Mouse (Mus musculus) cerebellum, adult 9-10 months (tissue): ENCODE data around the gene Dmgdh.

Experiments used
- DNase-seq: peaks from one replicate; pipeline ENCODE4 v3.0.0; 2022

The Dmgdh gene

DNA sequence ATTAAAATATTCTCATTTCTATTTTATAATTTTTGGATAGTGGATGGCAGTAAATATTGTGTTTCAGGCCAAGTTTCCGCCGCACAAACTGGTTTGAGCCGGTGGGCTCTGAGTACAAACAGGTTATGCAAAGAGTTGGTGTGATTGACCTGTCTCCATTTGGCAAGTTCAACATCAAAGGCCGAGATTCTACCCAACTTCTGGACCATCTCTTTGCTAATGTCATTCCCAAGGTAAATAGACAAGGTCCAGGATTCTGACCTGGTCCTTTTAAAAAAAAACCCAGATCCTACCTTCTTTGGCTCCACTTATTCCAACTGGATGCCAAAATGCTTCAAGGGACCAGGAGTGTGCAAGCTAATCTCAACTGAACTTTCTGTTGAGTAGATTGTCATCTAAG lies 37.0 kb downstream of the Dmgdh start:
- DNase-seq: no peak

DNA sequence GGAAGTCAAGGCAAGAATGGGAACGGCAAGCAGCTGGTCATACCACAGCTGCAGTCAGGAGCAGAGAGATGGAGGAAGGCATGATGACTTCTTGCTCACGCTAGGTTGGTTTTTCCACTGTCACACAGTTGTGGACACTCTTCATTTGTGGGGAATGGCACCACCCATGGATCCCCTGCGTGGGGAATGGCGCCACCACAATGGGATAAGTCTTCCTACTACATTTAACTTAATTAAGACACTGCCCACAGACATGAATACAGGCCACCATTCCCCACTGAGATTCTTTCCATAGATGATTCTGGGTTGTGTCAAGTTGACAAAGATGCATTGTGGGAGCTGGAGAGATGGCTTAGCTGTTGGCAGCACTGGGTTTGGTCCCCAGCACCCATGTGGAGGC lies 38.1 kb downstream of the Dmgdh start:
- DNase-seq: no peak

DNA sequence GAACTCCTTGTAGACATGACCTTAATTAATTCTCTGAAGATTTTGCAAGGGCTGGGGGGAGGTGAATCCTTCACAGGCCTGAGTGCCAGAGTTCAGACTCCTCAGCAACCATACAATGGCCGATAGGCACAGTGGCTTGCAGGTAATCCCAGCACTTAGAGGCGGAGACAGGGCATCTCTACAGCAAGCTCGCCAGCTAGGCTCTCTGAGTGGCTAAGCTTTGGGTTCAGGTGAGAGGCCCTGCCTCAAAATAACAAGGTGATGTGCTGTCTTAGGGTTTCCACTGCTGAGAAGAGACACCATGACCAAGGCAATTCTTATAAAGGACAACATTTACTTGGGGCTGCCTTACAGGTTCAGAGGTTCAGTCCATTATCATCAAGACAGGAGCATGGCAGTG lies 39.6 kb downstream of the Dmgdh start:
- no peak for DNase-seq

- no peak for DNase-seq
These were observed 42.9 kb downstream of the Dmgdh start for GRCm38 (mm10) chr13:93717113-93717512.

GRCm38 (mm10) chr13:93718948-93719347 lies 44.7 kb downstream of the Dmgdh start:
- peak; percentile 50 for DNase-seq

GRCm38 (mm10) chr13:93721916-93722315 lies 47.7 kb downstream of the Dmgdh start:
- DNase-seq: peak; percentile 50

- DNase-seq: no peak
These were observed 49.2 kb downstream of the Dmgdh start for GRCm38 (mm10) chr13:93723455-93723854.

GRCm38 (mm10) chr13:93724206-93724605 lies 50.0 kb downstream of the Dmgdh start:
- DNase-seq: no peak

GRCm38 (mm10) chr13:93735131-93735636 lies 61.0 kb downstream of the Dmgdh start:
- no peak for DNase-seq

GRCm38 (mm10) chr13:93744118-93744517 lies 69.9 kb downstream of the Dmgdh start:
- DNase-seq: no peak

GRCm38 (mm10) chr13:93752597-93753400 lies 78.6 kb downstream of the Dmgdh start:
- DNase-seq: no peak

- no peak for DNase-seq
These were observed 80.9 kb downstream of the Dmgdh start for GRCm38 (mm10) chr13:93755084-93755483.

DNA sequence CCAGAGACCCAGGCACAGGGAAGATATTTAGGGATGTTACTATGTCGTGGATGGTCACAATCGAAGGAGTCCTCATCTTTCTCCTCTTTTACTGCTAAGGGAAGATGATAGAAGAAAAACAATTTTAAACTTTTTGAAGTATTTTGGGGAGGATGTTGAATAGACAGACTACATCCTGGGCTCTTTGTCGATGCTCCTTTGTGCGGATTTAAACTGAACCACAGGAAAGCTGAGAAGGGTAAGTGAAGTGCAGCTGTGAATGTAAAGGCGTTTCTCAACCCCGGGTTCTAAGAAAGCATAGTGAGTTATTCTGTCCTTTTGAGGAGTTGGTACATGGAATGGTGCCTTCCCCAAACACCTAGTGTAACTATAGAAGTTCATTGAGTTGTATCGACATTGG lies 82.4 kb downstream of the Dmgdh start:
- DNase-seq: no peak

- no peak for DNase-seq
These were observed 83.3 kb downstream of the Dmgdh start for GRCm38 (mm10) chr13:93757514-93757913.

DNA sequence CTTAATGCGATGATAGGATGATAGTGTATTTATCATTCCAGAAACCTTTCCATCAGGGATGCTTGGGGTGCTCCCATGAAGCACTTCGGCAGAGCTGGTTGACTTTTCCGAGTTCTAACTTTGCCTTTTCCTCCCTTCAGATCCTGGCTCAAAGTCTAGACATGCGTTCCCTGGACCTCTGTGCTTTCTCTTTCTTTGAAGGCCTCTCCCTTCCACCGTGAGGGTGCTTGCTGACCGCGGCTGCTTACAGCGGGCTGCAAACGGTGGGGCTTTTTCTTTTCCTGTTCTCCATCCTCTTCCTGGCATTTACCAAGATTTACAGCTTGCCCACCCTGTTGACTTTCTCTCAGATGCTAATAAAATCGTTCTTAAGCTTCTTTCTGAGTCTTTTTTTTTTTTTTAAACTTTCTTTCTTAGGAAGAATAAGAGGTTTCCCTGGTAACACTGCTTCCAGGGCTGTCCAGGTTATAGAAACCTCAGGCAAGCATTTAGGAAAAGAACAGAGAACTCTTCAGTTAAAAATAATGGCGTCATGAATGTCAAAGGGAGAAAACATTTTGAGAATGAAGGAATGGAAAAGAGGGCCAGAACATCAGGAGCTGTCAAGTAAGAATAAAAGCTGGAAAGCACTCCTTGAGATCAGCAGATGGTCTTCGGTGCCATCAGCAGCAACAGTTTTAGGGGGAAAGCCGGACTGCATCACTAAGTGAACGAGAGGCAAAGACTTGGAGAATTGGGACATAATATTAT lies 84.1 kb downstream of the Dmgdh start:
- no peak for DNase-seq

DNA sequence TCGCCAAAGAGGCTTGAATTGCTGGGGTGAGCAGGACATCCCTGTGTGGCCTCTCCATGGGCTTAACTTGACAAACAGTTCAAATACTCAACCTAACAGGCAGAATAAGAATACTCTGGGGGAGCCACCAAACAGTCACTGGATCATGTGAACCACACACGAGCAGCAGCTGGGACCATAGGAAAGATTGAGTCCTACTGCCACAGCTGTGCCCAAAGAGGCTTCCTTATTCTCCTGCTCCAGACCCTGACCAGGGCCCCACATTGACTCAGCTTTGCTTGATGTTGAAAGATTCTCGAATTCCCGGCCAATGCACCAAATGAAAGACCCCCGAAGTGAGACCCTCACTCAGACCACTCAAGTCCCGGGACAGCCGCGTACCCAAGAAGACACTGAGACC lies 87.6 kb downstream of the Dmgdh start:
- DNase-seq: no peak

- DNase-seq: no peak
These were observed 88.6 kb downstream of the Dmgdh start for GRCm38 (mm10) chr13:93762879-93763278.

- DNase-seq: no peak
These were observed 90.2 kb downstream of the Dmgdh start for GRCm38 (mm10) chr13:93764321-93764973.

GRCm38 (mm10) chr13:93771031-93771587 lies 96.9 kb downstream of the Dmgdh start:
- peak; percentile 71 for DNase-seq

GRCm38 (mm10) chr13:93771588-93772278 lies 97.5 kb downstream of the Dmgdh start, which contains the start of gene Arsb:
TSS of gene Arsb (plus strand) at chr13:93771630.
- peak; percentile 92 for DNase-seq

DNA sequence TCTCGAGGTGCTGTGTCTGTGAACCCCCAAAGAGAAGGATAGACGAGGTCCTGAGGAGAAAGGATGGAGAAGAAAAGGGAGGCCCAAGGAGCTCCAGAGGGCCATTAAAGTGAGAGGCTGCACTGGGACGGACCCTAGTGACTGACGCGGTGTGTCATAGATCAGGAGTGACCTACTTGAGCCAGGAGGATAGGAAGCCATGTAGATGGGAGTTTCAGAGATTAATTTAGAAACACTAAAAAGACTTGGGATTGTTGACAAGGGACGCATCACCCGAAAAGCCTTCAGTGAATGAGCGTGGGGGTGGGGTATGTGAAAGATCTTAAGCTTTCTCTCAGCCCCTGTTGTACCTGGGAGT lies 98.0 kb downstream of the Dmgdh start:
- DNase-seq: no peak

GRCm38 (mm10) chr13:93772861-93773260 lies 98.6 kb downstream of the Dmgdh start:
- DNase-seq: no peak
